In genomic region chr1:133100980-133101798, GRCm38 (mm10) we compare ENCODE assay signal across 8 mouse cellular contexts. TPM values are rescaled to one million over a fixed set of nuclear protein-coding genes. Genes with fewer than 3 reads are reported as not detected.
DNase-seq lines count a peak whose midpoint lies in the region; ATAC-seq and TF ChIP-seq lines count a peak whose summit lies in the region.

No protein-coding gene starts in this region.

- H3K27ac ChIP-seq in limb, embryonic 10.5 days = no peak overlapping the region
- H3K27ac ChIP-seq in stomach, postnatal 0 days (replicated peaks) = peak overlapping the region; percentile 83

- H3K36me3 ChIP-seq in limb, embryonic 10.5 days = peaks cover 78% of the 10 kb centered on the region
- peaks cover 28% of the 10 kb centered on the region for H3K36me3 ChIP-seq in stomach, postnatal 0 days (ENCODE audit: control insufficient read depth, insufficient read depth, low read length)

- no peak for TF ChIP-seq EP300 in stomach, postnatal 0 days (optimal IDR thresholded peaks at IDR 0.05)

- H3K4me2 ChIP-seq in stomach, postnatal 0 days (replicated peaks; ENCODE audit: low read depth) = no peak overlapping the region

- no peaks in the 10 kb centered on the region for H3K27me3 ChIP-seq in limb, embryonic 10.5 days (ENCODE audit: low read depth, poor library complexity, severe bottlenecking)
- no peaks in the 10 kb centered on the region for H3K27me3 ChIP-seq in stomach, postnatal 0 days (ENCODE audit: control insufficient read depth, insufficient read depth, low read length)

- peak; percentile 87 for ATAC-seq in stomach, postnatal 0 days (ENCODE audit: low FRiP score, low TSS enrichment)

- peak; percentile 53 for DNase-seq in ovary, postnatal 10 days (ENCODE audit: low spot score)
- no peak for DNase-seq in ovary, adult 18-20 months (ENCODE audit: low spot score)
- peak; percentile 50 to 79 for DNase-seq in cerebellum, postnatal 4 days (ENCODE audit: low spot score in 2 of 2)
- DNase-seq in gastrocnemius, adult 8-10 months (ENCODE audit: low spot score in 2 of 2) = peak; percentile 60 to 71
- DNase-seq in kidney, adult 18-20 months = peak; percentile 84
- peak; percentile 87 for DNase-seq in limb, embryonic 10.5 days (ENCODE audit: low spot score)
- peak; percentile 83 for DNase-seq in naive thymus-derived CD4-positive, alpha-beta T cell, adult 2 months (ENCODE audit: low read depth)
- DNase-seq in stomach, postnatal 0 days (ENCODE audit: low spot score) = peak; percentile 84

- H3K4me1 ChIP-seq in limb, embryonic 10.5 days = no peaks in the 10 kb centered on the region
- H3K4me1 ChIP-seq in stomach, postnatal 0 days (replicated peaks; ENCODE audit: control insufficient read depth, insufficient read depth) = no peaks in the 10 kb centered on the region

- H3K4me3 ChIP-seq in limb, embryonic 10.5 days = no peak overlapping the region
- H3K4me3 ChIP-seq in stomach, postnatal 0 days (ENCODE audit: low read depth, low read length) = no peak overlapping the region

- H3K9me3 ChIP-seq in limb, embryonic 10.5 days (replicated peaks) = no peaks in the 10 kb centered on the region
- no peaks in the 10 kb centered on the region for H3K9me3 ChIP-seq in stomach, postnatal 0 days (ENCODE audit: control insufficient read depth, low read length)

- H3K9ac ChIP-seq in stomach, postnatal 0 days (ENCODE audit: low read length) = 0 out of 2 replicates have a peak overlapping the region, but pooled peaks have one; percentile 13

- 50% methylated on average over 17 of the region's 17 CpGs for WGBS in limb, embryonic 10.5 days
- WGBS in stomach, postnatal 0 days = 38% methylated on average over 17 of the region's 17 CpGs

- TF ChIP-seq CTCF in stomach, postnatal 0 days (IDR thresholded peaks at IDR 0.05; ENCODE audit: low read depth) = peak; percentile 90

RNA-seq across cellular contexts. Expression of gene Ppp1r15b, which starts 29.8 kb away (rescaled TPM):
- 10 to 100 TPM; 14.8 to 18.2 (median 16.3) TPM for total RNA-seq in gastrocnemius, adult 8-10 months (2022)
- 52.3 and 52.7 TPM in 2 replicates for polyA plus RNA-seq in limb, embryonic 10.5 days (2016; fragmentation: Nextera tagmentation; extraction: Ambion mirVana)
- polyA plus RNA-seq in stomach, postnatal 0 days (2015; fragmentation: Nextera tagmentation; extraction: Ambion mirVana) = 20.7 and 22.3 TPM in 2 replicates

RNA-seq across cellular contexts. Expression of gene Pik3c2b, which starts 55.7 kb away (rescaled TPM):
- total RNA-seq in gastrocnemius, adult 8-10 months (2022) = 10 to 100 TPM in 3 of 4 experiments, 1 to 10 TPM in 1; 9.2 to 12.8 (median 11.0) TPM
- 6.1 and 7.4 TPM in 2 replicates for polyA plus RNA-seq in limb, embryonic 10.5 days (2016; fragmentation: Nextera tagmentation; extraction: Ambion mirVana)
- polyA plus RNA-seq in stomach, postnatal 0 days (2015; fragmentation: Nextera tagmentation; extraction: Ambion mirVana) = 4.2 and 4.7 TPM in 2 replicates
